Mouse (Mus musculus): ENCODE measurements around the gene Eif2s1. TPM values are rescaled to one million over a fixed set of nuclear protein-coding genes. Genes with fewer than 3 reads are reported as not detected.
A peak's percentile ranks its signal among the peaks of the same experiment; 100 is the strongest.
"Not testable (repeated sequence)": the region's sequence is repeated elsewhere in the genome, so short reads cannot be mapped to it uniquely, and the experiment has no call there.

Eif2s1 gene
- total and polyA plus RNA-seq, 3 experiments, result 124 to 351 (median 196) TPM

DNA sequence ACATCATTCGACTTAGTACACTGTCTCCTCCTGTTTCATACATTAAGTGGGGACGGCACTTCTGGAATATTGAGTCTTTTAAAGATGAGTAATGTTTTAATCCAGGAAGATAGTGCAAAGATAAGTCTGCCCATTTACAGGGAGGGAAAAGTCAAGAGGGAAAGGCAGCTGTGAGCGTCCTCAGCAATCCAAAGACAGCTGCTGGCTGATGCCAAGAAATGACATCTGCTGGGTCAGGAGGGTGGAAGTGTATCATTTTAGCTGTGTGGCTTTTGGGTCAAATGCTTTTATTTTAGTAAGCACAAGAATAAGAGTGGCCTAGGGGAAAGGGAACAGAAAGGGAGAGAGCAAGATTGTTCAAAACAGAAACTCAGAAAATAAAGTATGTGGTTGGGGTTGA, 60.4 kb downstream of the Eif2s1 start:
- Histone ChIP-seq H3K36me3 (replicated peaks in 1 of 2; ENCODE audit: control insufficient read depth in 1 of 2, insufficient read depth in 1 of 2, low read length in 1 of 2) (no peaks in the 10 kb centered on the region), H3K9me3 (replicated peaks; ENCODE audit: low read length) (no peaks in the 10 kb centered on the region)

DNA sequence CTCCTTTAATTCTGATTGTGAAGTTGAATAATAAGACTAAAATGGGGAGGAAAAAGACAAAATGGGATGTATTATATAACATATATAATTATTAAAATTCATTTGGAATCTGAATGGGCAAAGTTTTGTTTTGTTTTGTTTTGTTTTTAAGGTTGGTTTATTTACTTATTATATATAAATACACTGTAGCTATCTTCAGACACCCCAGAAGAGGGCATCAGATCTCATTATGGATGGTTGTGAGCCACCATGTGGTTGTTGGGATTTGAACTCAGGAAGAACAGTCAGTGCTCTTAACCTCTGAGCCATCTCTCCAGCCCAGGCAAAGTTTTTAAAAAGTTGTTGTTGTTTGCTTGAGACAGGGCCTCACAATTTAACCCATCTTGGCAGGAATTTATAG, 61.4 kb downstream of the Eif2s1 start:
- H3K27ac ChIP-seq (ENCODE audit: insufficient read depth, low read depth); dilution Hi-C loops (cut with MboI; ENCODE audit: extremely low pct_ligation_motif_present, extremely low pct_unique_long_range_greater_than_20kb, low sequenced_read_pairs); DNase-seq (ENCODE audit: extremely low read depth); H3K4me2 ChIP-seq (ENCODE audit: insufficient read depth, low read depth, poor library complexity, severe bottlenecking); H3K79me2 ChIP-seq (replicated peaks; ENCODE audit: control insufficient read depth, extremely low read depth, insufficient read depth, poor library complexity, severe bottlenecking); H3K36me3 ChIP-seq (replicated peaks in 1 of 2; ENCODE audit: control insufficient read depth in 1 of 2, insufficient read depth in 1 of 2, low read length in 1 of 2); H3K9me3 ChIP-seq (replicated peaks; ENCODE audit: low read length); H3K4me3 ChIP-seq (replicated peaks in 1 of 3; ENCODE audit: low read depth in 2 of 3, low read length in 2 of 3, poor library complexity in 1 of 3); H3K9ac ChIP-seq (ENCODE audit: insufficient read depth, low read depth); H3K27me3 ChIP-seq (replicated peaks): not testable (repeated sequence)
- in situ Hi-C loops (cut with MboI; ENCODE audit: low pct_ligation_motif_present, low pct_unique_long_range_greater_than_20kb, low sequenced_read_pairs), result loop anchor here (5.0 kb wide), 3 partner anchors 54 to 174 kb away; partner anchors contain the start of gene Tmem229b
- peak in 1 of 2 experiments; percentile 50; a peak in 2 of 4 replicates for TF ChIP-seq CTCF (conservative IDR thresholded peaks at IDR 0.05 in 1 of 2, IDR thresholded peaks at IDR 0.05 in 1 of 2; ENCODE audit: low read depth in 2 of 2, low read length in 2 of 2)
- TF ChIP-seq SMC3 (IDR thresholded peaks at IDR 0.05; ENCODE audit: low read depth, low read length), result peak; percentile 30
- TF ChIP-seq MYC (IDR thresholded peaks at IDR 0.05; ENCODE audit: low read depth, low read length), result 0 out of 2 replicates have a peak, but pooled peaks have one; percentile 44
- H3K4me1 ChIP-seq (ENCODE audit: control insufficient read depth in 1 of 2, insufficient read depth in 2 of 2), result peaks cover 12 to 60% of the 10 kb centered on the region in 2 experiments

More for the DNA sequence above, 60.4 kb downstream of the Eif2s1 start:
- no peak for DNase-seq (ENCODE audit: extremely low read depth)
- no peaks in the 10 kb centered on the region for H3K79me2 ChIP-seq (replicated peaks; ENCODE audit: control insufficient read depth, extremely low read depth, insufficient read depth, poor library complexity, severe bottlenecking)
- dilution Hi-C loops (cut with MboI; ENCODE audit: extremely low pct_ligation_motif_present, extremely low pct_unique_long_range_greater_than_20kb, low sequenced_read_pairs), result no loop called here
- TF ChIP-seq EP300 (IDR thresholded peaks at IDR 0.05; ENCODE audit: low read length), result 0 out of 2 replicates have a peak, but pooled peaks have one; percentile 16
- no peak for TF ChIP-seq ZMIZ1 (IDR thresholded peaks at IDR 0.05; ENCODE audit: low read depth, low read length)
- no peak for TF ChIP-seq TBP (conservative IDR thresholded peaks at IDR 0.05; ENCODE audit: low read depth, low read length)
- 0 out of 2 replicates have a peak, but pooled peaks have one; percentile 15 for TF ChIP-seq ETS1 (conservative IDR thresholded peaks at IDR 0.05; ENCODE audit: low read depth, low read length)
- TF ChIP-seq MAX (IDR thresholded peaks at IDR 0.05; ENCODE audit: low read length), result no peak
- 0 out of 2 replicates have a peak, but pooled peaks have one; percentile 14 for TF ChIP-seq MEF2A (IDR thresholded peaks at IDR 0.05; ENCODE audit: borderline replicate concordance, low read depth, low read length)
- no peak for TF ChIP-seq PAX5 (IDR thresholded peaks at IDR 0.05; ENCODE audit: low read length)
- TF ChIP-seq POLR2A (IDR thresholded peaks at IDR 0.05; ENCODE audit: low read depth, low read length), result no peak
- H3K27me3 ChIP-seq (replicated peaks), result no peaks in the 10 kb centered on the region
- H3K4me3 ChIP-seq (replicated peaks in 1 of 3; ENCODE audit: low read depth in 2 of 3, low read length in 2 of 3, poor library complexity in 1 of 3), result no peak overlapping the region
- H3K27ac ChIP-seq (ENCODE audit: insufficient read depth, low read depth), result no peak overlapping the region
- no peak overlapping the region for H3K9ac ChIP-seq (ENCODE audit: insufficient read depth, low read depth)
- no peak overlapping the region for H3K4me2 ChIP-seq (ENCODE audit: insufficient read depth, low read depth, poor library complexity, severe bottlenecking)
- H3K4me1 ChIP-seq (ENCODE audit: control insufficient read depth in 1 of 2, insufficient read depth in 2 of 2), result peaks cover 6 to 51% of the 10 kb centered on the region in 2 experiments
- in situ Hi-C loops (cut with MboI; ENCODE audit: low pct_ligation_motif_present, low pct_unique_long_range_greater_than_20kb, low sequenced_read_pairs), result loop anchor here (5.0 kb wide), 3 partner anchors 55 to 175 kb away; partner anchors contain the start of gene Tmem229b

DNA sequence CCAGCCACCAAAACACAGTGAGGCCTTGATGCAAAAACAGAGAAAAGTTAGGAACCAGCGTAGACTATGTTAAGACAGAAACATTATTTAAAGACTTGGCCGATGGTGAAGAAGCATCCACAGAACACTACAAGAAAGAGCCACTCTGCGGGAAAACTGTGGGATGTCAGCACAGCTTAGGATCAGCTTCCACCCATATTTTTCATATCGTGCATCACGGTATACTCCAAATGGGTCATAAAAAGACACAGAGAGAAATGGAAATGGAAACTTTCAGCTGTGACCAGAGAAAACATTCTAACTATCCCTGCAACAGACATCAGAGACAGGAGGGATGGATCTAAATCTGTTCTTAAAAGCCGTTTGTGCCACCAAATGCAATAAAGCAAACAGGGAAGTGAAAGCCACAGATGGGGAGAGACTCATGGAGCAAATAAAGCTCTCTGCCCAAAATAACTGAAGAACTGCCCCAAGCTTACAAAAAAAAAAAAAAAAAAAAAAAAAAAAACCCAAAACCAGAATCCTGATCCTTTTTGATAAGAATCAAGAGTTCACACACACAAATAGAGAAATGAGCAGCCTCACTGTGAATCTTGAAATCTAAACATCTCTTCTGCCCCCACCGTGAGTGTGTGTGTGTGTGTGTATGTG, 62.0 kb downstream of the Eif2s1 start:
- Histone ChIP-seq H3K4me3 (replicated peaks in 1 of 3; ENCODE audit: low read depth in 2 of 3, low read length in 2 of 3, poor library complexity in 1 of 3) (no peak overlapping the region), H3K36me3 (replicated peaks in 1 of 2; ENCODE audit: control insufficient read depth in 1 of 2, insufficient read depth in 1 of 2, low read length in 1 of 2) (no peaks in the 10 kb centered on the region), H3K27me3 (replicated peaks) (no peaks in the 10 kb centered on the region), H3K9me3 (replicated peaks; ENCODE audit: low read length) (no peaks in the 10 kb centered on the region), H3K4me2 (ENCODE audit: insufficient read depth, low read depth, poor library complexity, severe bottlenecking) (peak overlapping the region; percentile 47), H3K9ac (ENCODE audit: insufficient read depth, low read depth) (no peak overlapping the region; the same call in 1 of the 2 replicates), H3K4me1 (ENCODE audit: control insufficient read depth in 1 of 2, insufficient read depth in 2 of 2) (peaks cover 19 to 65% of the 10 kb centered on the region in 2 experiments), H3K27ac (ENCODE audit: insufficient read depth, low read depth) (peak overlapping the region; percentile 67), H3K79me2 (replicated peaks; ENCODE audit: control insufficient read depth, extremely low read depth, insufficient read depth, poor library complexity, severe bottlenecking) (no peaks in the 10 kb centered on the region)
- peak; percentile 86 for DNase-seq (ENCODE audit: extremely low read depth)
- dilution Hi-C loops (cut with MboI; ENCODE audit: extremely low pct_ligation_motif_present, extremely low pct_unique_long_range_greater_than_20kb, low sequenced_read_pairs) (no loop called here), in situ Hi-C loops (cut with MboI; ENCODE audit: low pct_ligation_motif_present, low pct_unique_long_range_greater_than_20kb, low sequenced_read_pairs) (loop anchor here (5.0 kb wide), 3 partner anchors 54 to 174 kb away; partner anchors contain the start of gene Tmem229b)
- TF ChIP-seq ETS1 (conservative IDR thresholded peaks at IDR 0.05; ENCODE audit: low read depth, low read length) (peak; percentile 82), IRF4 (IDR thresholded peaks at IDR 0.05; ENCODE audit: low read depth, low read length) (peak; percentile 96), UBTF (IDR thresholded peaks at IDR 0.05; ENCODE audit: low read depth, low read length) (no peak), MAX (IDR thresholded peaks at IDR 0.05; ENCODE audit: low read length) (no peak), GABPA (IDR thresholded peaks at IDR 0.05; ENCODE audit: insufficient replicate concordance, low read depth, low read length) (no peak), JUND (conservative IDR thresholded peaks at IDR 0.05; ENCODE audit: low read depth, low read length) (peak; percentile 66; the same call in 1 of the 2 replicates), TCF12 (IDR thresholded peaks at IDR 0.05; ENCODE audit: low read depth, low read length) (peak; percentile 91), BHLHE40 (IDR thresholded peaks at IDR 0.05; ENCODE audit: low read depth, low read length) (peak; percentile 67; the same call in 1 of the 2 replicates), CTCF (conservative IDR thresholded peaks at IDR 0.05 in 1 of 2, IDR thresholded peaks at IDR 0.05 in 1 of 2; ENCODE audit: low read depth in 2 of 2, low read length in 2 of 2) (no peak), ZNF384 (IDR thresholded peaks at IDR 0.05; ENCODE audit: low read depth, low read length) (peak; percentile 100), POLR2AphosphoS2 (IDR thresholded peaks at IDR 0.05; ENCODE audit: low read depth, low read length) (no peak), RCOR1 (conservative IDR thresholded peaks at IDR 0.05; ENCODE audit: low read depth, low read length) (no peak; the same call in 1 of the 2 replicates), MEF2A (IDR thresholded peaks at IDR 0.05; ENCODE audit: borderline replicate concordance, low read depth, low read length) (peak; percentile 99), CHD1 (IDR thresholded peaks at IDR 0.05; ENCODE audit: low read depth, low read length) (no peak), TBP (conservative IDR thresholded peaks at IDR 0.05; ENCODE audit: low read depth, low read length) (0 out of 2 replicates have a peak, but pooled peaks have one; percentile 31), MAZ (IDR thresholded peaks at IDR 0.05; ENCODE audit: low read depth, low read length) (peak; percentile 64; the same call in 1 of the 2 replicates), ZC3H11A (IDR thresholded peaks at IDR 0.05; ENCODE audit: low read depth, low read length) (no peak)

Data from CH12.LX (cell line).